Mouse (Mus musculus) lung, adult 2 months (tissue): ENCODE data around the gene Mdm2.

Experiments
- CTCF ChIP-seq: fragments of 200-500 bp; IDR thresholded peaks from 2 replicates; pipeline ENCODE4 v1.5.1; 2011; ENCODE audit warnings: mild to moderate bottlenecking, low read length, control low read depth; ENCODE audit not compliant: insufficient read depth
- POLR2A ChIP-seq: fragments of 200-500 bp; IDR thresholded peaks from 2 replicates; pipeline ENCODE4 v1.6.1; 2011; ENCODE audit warnings: low read depth, mild to moderate bottlenecking, control low read depth, low read length, borderline replicate concordance; ENCODE audit errors: extremely low read depth

GRCm38 (mm10) chr10:117752304-117752821 lies 41.8 kb upstream of the Mdm2 start:
- TF ChIP-seq CTCF (no peak), POLR2A (no peak)
